Mouse (Mus musculus) lung, adult 2 months (tissue): Measurements from ENCODE around the gene Frk.

Source experiments
- CTCF ChIP-seq: fragments of 200-500 bp; IDR thresholded peaks from 2 replicates; pipeline ENCODE4 v1.5.1; 2011; ENCODE audit warnings: mild to moderate bottlenecking, low read length, control low read depth; ENCODE audit not compliant: insufficient read depth
- POLR2A ChIP-seq: fragments of 200-500 bp; IDR thresholded peaks from 2 replicates; pipeline ENCODE4 v1.6.1; 2011; ENCODE audit warnings: low read depth, mild to moderate bottlenecking, control low read depth, low read length, borderline replicate concordance; ENCODE audit errors: extremely low read depth

- TF ChIP-seq CTCF (no peak), POLR2A (no peak)
These were observed 67.4 kb downstream of the Frk start for GRCm38 (mm10) chr10:34550612-34551011.
